27 mouse cellular contexts compared by ENCODE assay signal in genomic region chr6:34731007-34731406, GRCm38 (mm10). TPM values are rescaled to one million over a fixed set of nuclear protein-coding genes. Genes with fewer than 3 reads are reported as not detected.
DNase-seq lines count a peak whose midpoint lies in the region; ATAC-seq and TF ChIP-seq lines count a peak whose summit lies in the region.
"Had no signal": no experiment of that assay in that cellular context is flagged by ENCODE, and none has a peak within 500 bp of the region (broad histone marks: within the 10 kb centered on the region; RNA-seq: fewer than 3 reads in every experiment).

No protein-coding gene starts in this region.

- DNase-seq in gastrocnemius, adult 2 months, result no peak
- no peak for DNase-seq in gastrocnemius, adult 8-10 months (ENCODE audit: low spot score in 2 of 2)
- peak; percentile 35 for DNase-seq in kidney, adult 9 months
- DNase-seq in kidney, postnatal 4 days, result no peak
- DNase-seq in lung, postnatal 36 days, result peak; percentile 30
- no peak for DNase-seq in lung, adult 2 months
- DNase-seq in retina, postnatal 1 day, result no peak
- DNase-seq: adrenal gland, postnatal 10 days; cerebellum, adult 11-12 months; cerebellum, postnatal 14 days; gastrocnemius, postnatal 25 days; heart, postnatal 4 days; left cerebral cortex, postnatal 4 days; lung, embryonic 14.5 days; right cerebral cortex, postnatal 25 days; thymus, adult 2 months had no signal

- intact Hi-C loops in gastrocnemius, adult 2 months (cut with DNase I), result no loop called here

- no peak for TF ChIP-seq POLR2A in lung, adult 2 months (IDR thresholded peaks at IDR 0.05; ENCODE audit: borderline replicate concordance, extremely low read depth, low read depth, low read length)

- peak overlapping the region; percentile 20; the same call in 1 of the 2 replicates for H3K27ac ChIP-seq in gastrocnemius, adult 2 months
- peak overlapping the region; percentile 18; the same call in 1 of the 2 replicates for H3K27ac ChIP-seq in limb, embryonic 13.5 days
- H3K27ac ChIP-seq: forebrain, embryonic 13.5 days; hindbrain, postnatal 0 days; left cerebral cortex, adult 2 months; liver, embryonic 12.5 days; midbrain, embryonic 13.5 days had no signal

- no peak overlapping the region; the same call in 1 of the 2 replicates for H3K4me2 ChIP-seq in limb, embryonic 13.5 days (replicated peaks)
- H3K4me2 ChIP-seq: forebrain, embryonic 13.5 days; heart, embryonic 11.5 days; liver, embryonic 12.5 days; lung, embryonic 14.5 days; midbrain, embryonic 13.5 days had no signal

- no peaks in the 10 kb centered on the region for H3K36me3 ChIP-seq in limb, embryonic 13.5 days
- H3K36me3 ChIP-seq: G1E; liver, embryonic 12.5 days; midbrain, embryonic 13.5 days had no signal

- H3K4me3 ChIP-seq in gastrocnemius, adult 2 months, result no peak overlapping the region
- H3K4me3 ChIP-seq in lung, adult 2 months (replicated peaks; ENCODE audit: extremely low read depth, low read depth, low read length), result no peak overlapping the region
- no peak overlapping the region for H3K4me3 ChIP-seq in limb, embryonic 13.5 days
- H3K4me3 ChIP-seq: forebrain, embryonic 13.5 days; left cerebral cortex, adult 2 months; liver, embryonic 12.5 days; midbrain, embryonic 13.5 days; myocyte had no signal

- no peak for TF ChIP-seq CTCF in gastrocnemius, adult 2 months (IDR thresholded peaks at IDR 0.05)
- TF ChIP-seq CTCF in lung, adult 2 months (IDR thresholded peaks at IDR 0.05; ENCODE audit: insufficient read depth, low read length), result no peak

- no peak for ATAC-seq in limb, embryonic 13.5 days (ENCODE audit: low FRiP score, low read depth)
- ATAC-seq: activated CD4-positive, CD25-positive, alpha-beta regulatory T cell, adult 4 months; forebrain, embryonic 13.5 days; hindbrain, postnatal 0 days; intestine, postnatal 0 days; liver, embryonic 12.5 days; midbrain, embryonic 13.5 days had no signal

- no peaks in the 10 kb centered on the region for H3K27me3 ChIP-seq in limb, embryonic 13.5 days
- H3K27me3 ChIP-seq: forebrain, embryonic 13.5 days; liver, embryonic 12.5 days; midbrain, embryonic 13.5 days had no signal

- 40% methylated on average over 6 of the region's 6 CpGs for WGBS in lung, adult 2 months
- WGBS in limb, embryonic 13.5 days, result 37% methylated on average over 6 of the region's 6 CpGs

- H3K4me1 ChIP-seq in lung, adult 2 months (ENCODE audit: control insufficient read depth, insufficient read depth, low read length), result peaks cover 11% of the 10 kb centered on the region; the same call in 1 of the 2 replicates
- peaks cover 49% of the 10 kb centered on the region for H3K4me1 ChIP-seq in limb, embryonic 13.5 days

- H3K9me3 ChIP-seq in limb, embryonic 13.5 days, result no peaks in the 10 kb centered on the region
- H3K9me3 ChIP-seq: forebrain, embryonic 13.5 days; G1E; liver, embryonic 12.5 days; midbrain, embryonic 13.5 days had no signal

- no peak overlapping the region for H3K9ac ChIP-seq in limb, embryonic 13.5 days
- H3K9ac ChIP-seq: forebrain, embryonic 13.5 days; liver, embryonic 12.5 days; lung, embryonic 14.5 days; midbrain, embryonic 13.5 days had no signal

RNA-seq across cellular contexts. Expression of gene Agbl3, which starts 49.2 kb away (rescaled TPM):
- total RNA-seq in gastrocnemius, adult 2 months (2021), result 1 to 10 TPM; 1.5 to 2.2 TPM
- 1 to 10 TPM; 1.0 to 2.1 (median 1.7) TPM for total RNA-seq in gastrocnemius, adult 8-10 months (2022)
- 3.8 and 5.1 TPM in 2 replicates for polyA plus RNA-seq in lung, adult 2 months (2012; rRNA removed)
- polyA plus RNA-seq in limb, embryonic 13.5 days (2015; fragmentation: Nextera tagmentation; extraction: Ambion mirVana), result 7.6 and 8.6 TPM in 2 replicates
- polyA plus RNA-seq: G1E had no signal

Comparison
In these comparisons a context has a peak if more than half of its experiments do, and no peak if none do; other contexts are left out.
1. DNase-seq: peak in kidney, adult 9 months (single experiment) and lung, postnatal 36 days (single experiment); none in gastrocnemius, adult 2 months (single experiment), gastrocnemius, adult 8-10 months (0 of 2), kidney, postnatal 4 days (0 of 2), lung, adult 2 months (single experiment) and retina, postnatal 1 day (single experiment).